Mouse (Mus musculus): ENCODE results near the gene Urod. TPM values are rescaled to one million over a fixed set of nuclear protein-coding genes. Genes with fewer than 3 reads are reported as not detected.

Urod gene
- polyA plus RNA-seq, 1 experiment from 2014 or later = 93.0 TPM

DNA sequence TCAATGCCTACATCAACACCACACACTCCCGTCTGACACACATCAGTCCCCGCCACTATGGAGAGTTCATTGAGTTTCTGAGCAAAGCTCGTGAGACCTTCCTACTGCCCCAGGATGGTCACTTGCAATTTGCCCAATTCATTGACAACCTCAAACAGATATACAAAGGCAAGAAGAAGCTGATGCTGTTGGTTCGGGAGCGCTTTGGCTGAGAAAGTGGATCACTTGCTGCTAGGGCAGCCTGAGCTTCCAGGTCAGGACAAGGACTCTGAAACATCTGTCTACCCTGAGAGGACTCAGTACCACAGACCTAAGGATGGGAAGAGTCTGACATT, 7.1 kb downstream of the Urod start:
- Histone ChIP-seq H3K4me1 (no peaks in the 10 kb centered on the region), H3K9ac (no peak overlapping the region), H3K9me3 (no peaks in the 10 kb centered on the region), H3K27me3 (replicated peaks) (no peaks in the 10 kb centered on the region), H3K4me2 (replicated peaks) (no peak overlapping the region), H3K36me3 (peaks cover 46% of the 10 kb centered on the region), H3K27ac (no peak overlapping the region), H3K4me3 (no peak overlapping the region)
- WGBS = 82% methylated on average over 5 of the region's 5 CpGs
- no peak for ATAC-seq (ENCODE audit: low FRiP score, low read depth)

- H3K36me3 ChIP-seq = peaks cover 46% of the 10 kb centered on the region
- 65% methylated on average over 17 of the region's 17 CpGs for WGBS
- no peak overlapping the region for H3K27ac ChIP-seq
- no peak overlapping the region for H3K4me3 ChIP-seq
- H3K27me3 ChIP-seq (replicated peaks) = no peaks in the 10 kb centered on the region
- no peaks in the 10 kb centered on the region for H3K4me1 ChIP-seq
- no peak overlapping the region for H3K9ac ChIP-seq
- no peaks in the 10 kb centered on the region for H3K9me3 ChIP-seq
- ATAC-seq (ENCODE audit: low FRiP score, low read depth) = peak; percentile 63; the same call in 1 of the 2 replicates
- H3K4me2 ChIP-seq (replicated peaks) = no peak overlapping the region
Measured at GRCm38 (mm10) chr4:116986400-116987121, 7.7 kb downstream of the Urod start.

- Histone ChIP-seq H3K9ac (no peak overlapping the region), H3K4me1 (no peaks in the 10 kb centered on the region), H3K4me3 (no peak overlapping the region), H3K4me2 (replicated peaks) (no peak overlapping the region), H3K36me3 (peaks cover 50% of the 10 kb centered on the region), H3K9me3 (no peaks in the 10 kb centered on the region), H3K27ac (no peak overlapping the region), H3K27me3 (replicated peaks) (no peaks in the 10 kb centered on the region)
- 94% methylated on average over 7 of the region's 7 CpGs for WGBS
- ATAC-seq (ENCODE audit: low FRiP score, low read depth) = no peak
Measured at GRCm38 (mm10) chr4:116985681-116986080, 8.5 kb downstream of the Urod start.

GRCm38 (mm10) chr4:116976503-116976902, 17.7 kb downstream of the Urod start:
- Histone ChIP-seq H3K4me2 (replicated peaks) (no peak overlapping the region), H3K4me3 (no peak overlapping the region), H3K9ac (no peak overlapping the region), H3K9me3 (no peaks in the 10 kb centered on the region), H3K27ac (no peak overlapping the region), H3K4me1 (no peaks in the 10 kb centered on the region), H3K36me3 (peaks cover 55% of the 10 kb centered on the region), H3K27me3 (replicated peaks) (no peaks in the 10 kb centered on the region)
- 86% methylated on average over 2 of the region's 2 CpGs for WGBS
- ATAC-seq (ENCODE audit: low FRiP score, low read depth) = no peak

GRCm38 (mm10) chr4:116954951-116955350, 39.3 kb downstream of the Urod start:
- Histone ChIP-seq H3K4me2 (replicated peaks) (no peak overlapping the region), H3K9ac (no peak overlapping the region), H3K27me3 (replicated peaks) (no peaks in the 10 kb centered on the region), H3K36me3 (peaks cover 11% of the 10 kb centered on the region; the same call in 1 of the 2 replicates), H3K4me1 (no peaks in the 10 kb centered on the region), H3K4me3 (no peak overlapping the region), H3K9me3 (no peaks in the 10 kb centered on the region), H3K27ac (no peak overlapping the region)
- ATAC-seq (ENCODE audit: low FRiP score, low read depth) = no peak
- 85% methylated on average over 7 of the region's 7 CpGs for WGBS

- 63% methylated on average over 1 of the region's 1 CpGs for WGBS
- H3K9me3 ChIP-seq = no peaks in the 10 kb centered on the region
- H3K36me3 ChIP-seq = 0 out of 2 replicates have a peak, but pooled peaks cover 5% of the 10 kb centered on the region
- ATAC-seq (ENCODE audit: low FRiP score, low read depth) = no peak
- H3K4me2 ChIP-seq (replicated peaks) = no peak overlapping the region
- H3K4me1 ChIP-seq = no peaks in the 10 kb centered on the region
- no peak overlapping the region for H3K27ac ChIP-seq
- no peak overlapping the region for H3K4me3 ChIP-seq
- H3K27me3 ChIP-seq (replicated peaks) = no peaks in the 10 kb centered on the region
- H3K9ac ChIP-seq = no peak overlapping the region
Measured at GRCm38 (mm10) chr4:116951642-116952041, 42.6 kb downstream of the Urod start.

DNA sequence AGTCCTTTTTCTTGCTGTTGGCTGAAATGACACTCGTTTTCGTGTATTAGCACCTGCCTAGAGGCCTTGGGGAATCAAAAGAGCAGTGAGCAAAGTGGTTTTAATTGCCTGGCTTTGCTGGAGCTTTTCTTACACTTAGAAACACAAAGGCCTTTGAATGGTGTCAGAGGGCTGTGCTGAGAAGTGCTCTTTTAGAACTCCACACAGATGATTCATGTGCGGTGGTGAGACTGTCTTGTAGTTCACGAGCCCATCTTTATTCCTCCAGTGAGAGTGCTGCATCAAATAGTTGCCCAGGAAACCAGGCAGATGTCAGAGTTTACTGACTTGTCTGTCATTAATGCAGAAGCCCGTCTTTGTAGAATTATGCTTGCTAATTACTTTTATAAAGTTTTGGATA, 50.2 kb downstream of the Urod start:
- no peak overlapping the region for H3K9ac ChIP-seq
- H3K9me3 ChIP-seq = no peaks in the 10 kb centered on the region
- no peaks in the 10 kb centered on the region for H3K36me3 ChIP-seq
- peak overlapping the region; percentile 19; the same call in 1 of the 2 replicates for H3K4me2 ChIP-seq (replicated peaks)
- H3K4me3 ChIP-seq = no peak overlapping the region
- H3K27me3 ChIP-seq (replicated peaks) = no peaks in the 10 kb centered on the region
- H3K27ac ChIP-seq = peak overlapping the region; percentile 43; the same call in 1 of the 2 replicates
- peak; percentile 74 for ATAC-seq (ENCODE audit: low FRiP score, low read depth)
- H3K4me1 ChIP-seq = peaks cover 21% of the 10 kb centered on the region
- 13% methylated on average over 5 of the region's 5 CpGs for WGBS

- 0 out of 2 replicates have a peak, but pooled peaks have one; percentile 44 for ATAC-seq (ENCODE audit: low FRiP score, low read depth)
- H3K27me3 ChIP-seq (replicated peaks) = no peaks in the 10 kb centered on the region
- H3K4me3 ChIP-seq = no peak overlapping the region
- 28% methylated on average over 2 of the region's 2 CpGs for WGBS
- H3K4me1 ChIP-seq = peaks cover 21% of the 10 kb centered on the region
- no peak overlapping the region for H3K4me2 ChIP-seq (replicated peaks)
- no peak overlapping the region for H3K27ac ChIP-seq
- H3K36me3 ChIP-seq = no peaks in the 10 kb centered on the region
- H3K9me3 ChIP-seq = no peaks in the 10 kb centered on the region
- no peak overlapping the region for H3K9ac ChIP-seq
Measured at GRCm38 (mm10) chr4:116942695-116943094, 51.5 kb downstream of the Urod start.

Other genes starting within 250 kb of the Urod start
- gene Toe1, start 186.8 kb downstream of the Urod start, polyA plus RNA-seq (2016; fragmentation: Nextera tagmentation; extraction: Ambion mirVana) = 31.3 and 32.0 TPM in 2 replicates
- gene Mutyh, start 186.7 kb downstream of the Urod start, polyA plus RNA-seq (2016; fragmentation: Nextera tagmentation; extraction: Ambion mirVana) = 13.6 and 14.5 TPM in 2 replicates
- gene Hpdl, start 172.7 kb downstream of the Urod start, polyA plus RNA-seq (2016; fragmentation: Nextera tagmentation; extraction: Ambion mirVana) = 1.3 and 1.6 TPM in 2 replicates
- 10.2 and 10.4 TPM in 2 replicates for gene Zswim5, start 117.0 kb downstream of the Urod start, polyA plus RNA-seq (2016; fragmentation: Nextera tagmentation; extraction: Ambion mirVana)
- gene Hectd3, start 904 bp upstream of the Urod start, polyA plus RNA-seq (2016; fragmentation: Nextera tagmentation; extraction: Ambion mirVana) = 23.8 and 24.0 TPM in 2 replicates
- 45.4 and 48.6 TPM in 2 replicates for gene Eif2b3, start 25.0 kb upstream of the Urod start, polyA plus RNA-seq (2016; fragmentation: Nextera tagmentation; extraction: Ambion mirVana)
- gene Ptch2, start 101.7 kb upstream of the Urod start, polyA plus RNA-seq (2016; fragmentation: Nextera tagmentation; extraction: Ambion mirVana) = 5.2 and 6.0 TPM in 2 replicates
- gene Btbd19, start 131.3 kb upstream of the Urod start, polyA plus RNA-seq (2016; fragmentation: Nextera tagmentation; extraction: Ambion mirVana) = 3.6 and 4.6 TPM in 2 replicates
- gene Tctex1d4, start 132.4 kb upstream of the Urod start, polyA plus RNA-seq (2016; fragmentation: Nextera tagmentation; extraction: Ambion mirVana) = not detected in 2 replicates
- 39.3 and 41.4 TPM in 2 replicates for gene Plk3, start 139.6 kb upstream of the Urod start, polyA plus RNA-seq (2016; fragmentation: Nextera tagmentation; extraction: Ambion mirVana)
- 554 and 578 TPM in 2 replicates for gene Rps8, start 161.8 kb upstream of the Urod start, polyA plus RNA-seq (2016; fragmentation: Nextera tagmentation; extraction: Ambion mirVana)
- 54.6 and 57.6 TPM in 2 replicates for gene Kif2c, start 188.2 kb upstream of the Urod start, polyA plus RNA-seq (2016; fragmentation: Nextera tagmentation; extraction: Ambion mirVana)

All from neural tube, embryonic 12.5 days (tissue).